Mouse (Mus musculus) forebrain, postnatal 0 days (tissue): ENCODE data around the gene Gipc1. TPM values are rescaled to one million over a fixed set of nuclear protein-coding genes. Genes with fewer than 3 reads are reported as not detected.

Experiments
- ATAC-seq: fragments of 200-750 bp; cut with Nextera tagmentation; 2 replicates; pipeline ENCODE4 v1.8.0; 2017; ENCODE audit warnings: mild to moderate bottlenecking, moderate library complexity
- DNase-seq: peaks from one replicate; pipeline ENCODE4 v3.0.0-alpha.2; 2015
- H3K27ac ChIP-seq: fragments of 300-500 bp; sonication (generic); 2 replicates; pipeline ENCODE4 v1.5.1; 2014; ENCODE audit warnings: low read depth, mild to moderate bottlenecking, antibody characterized with exemption, low read length, moderate library complexity, mixed read lengths
- H3K27me3 ChIP-seq: fragments of 300-500 bp; sonication (generic); 2 replicates; pipeline ENCODE4 v1.6.1; 2014; ENCODE audit warnings: mild to moderate bottlenecking, low read length, mixed read lengths; ENCODE audit not compliant: insufficient read depth
- H3K36me3 ChIP-seq: fragments of 300-500 bp; sonication (generic); 2 replicates; pipeline ENCODE4 v1.6.1; 2014; ENCODE audit warnings: mild to moderate bottlenecking, moderate library complexity; ENCODE audit not compliant: insufficient read depth
- H3K4me1 ChIP-seq: fragments of 300-500 bp; sonication (generic); 2 replicates; pipeline ENCODE4 v1.6.1; 2014; ENCODE audit warnings: antibody characterized with exemption; ENCODE audit not compliant: insufficient read depth
- H3K4me2 ChIP-seq: fragments of 300-500 bp; sonication (generic); 2 replicates; pipeline ENCODE4 v1.6.1; 2014; ENCODE audit warnings: low read depth, mild to moderate bottlenecking, moderate library complexity
- H3K4me3 ChIP-seq: fragments of 300-500 bp; sonication (generic); 2 replicates; pipeline ENCODE4 v1.5.1; 2014; ENCODE audit warnings: low read depth, low read length, mixed read lengths
- H3K9ac ChIP-seq: fragments of 300-500 bp; sonication (generic); 2 replicates; pipeline ENCODE4 v1.6.1; 2014; ENCODE audit warnings: mild to moderate bottlenecking
- H3K9me3 ChIP-seq: fragments of 300-500 bp; sonication (generic); 2 replicates; pipeline ENCODE4 v1.6.1; 2016; ENCODE audit warnings: low read length
- CTCF ChIP-seq: sonication (generic); IDR thresholded peaks from 2 replicates; pipeline ENCODE4 v1.5.1; 2016; ENCODE audit warnings: antibody characterized with exemption, control low read depth, low read depth
- WGBS: fragments of 180-500 bp; shearing (Covaris S2); extraction: QIAGEN DNeasy Blood & Tissue Kit; methylation state at CpG from one replicate; pipeline ENCODE4 v1.1.7; 2014; 5-methylcytosine and 5-hydroxymethylcytosine counted together
- polyA plus RNA-seq: library from polyadenylated mRNA; unstranded; fragments of >200 nt; fragmentation: Nextera tagmentation; extraction: Ambion mirVana; gene quantifications from 2 replicates; pipeline ENCODE4 v1.2.1, GENCODE M21; 2015
- total RNA-seq: library from RNA; depleted of rRNA; stranded (reverse); fragments of >200 nt; gene quantifications from 2 replicates; pipeline ENCODE4 v1.2.3, GENCODE M21; 2014

Gene Gipc1
- total and polyA plus RNA-seq, 2 experiments from 2014 or later = 77.8 to 135 TPM

- WGBS = 86% methylated on average over 11 of the region's 11 CpGs
- no peak overlapping the region for H3K9ac ChIP-seq
- peaks cover 11% of the 10 kb centered on the region for H3K4me1 ChIP-seq
- ATAC-seq = no peak
- no peak for DNase-seq
- no peak overlapping the region for H3K27ac ChIP-seq
- H3K9me3 ChIP-seq = no peaks in the 10 kb centered on the region
- TF ChIP-seq CTCF = no peak
- H3K4me3 ChIP-seq = no peak overlapping the region
- no peak overlapping the region for H3K4me2 ChIP-seq
- no peaks in the 10 kb centered on the region for H3K27me3 ChIP-seq
- peaks cover 29% of the 10 kb centered on the region for H3K36me3 ChIP-seq
These were observed 42.1 kb downstream of the Gipc1 start for GRCm38 (mm10) chr8:83694369-83695160.

DNA sequence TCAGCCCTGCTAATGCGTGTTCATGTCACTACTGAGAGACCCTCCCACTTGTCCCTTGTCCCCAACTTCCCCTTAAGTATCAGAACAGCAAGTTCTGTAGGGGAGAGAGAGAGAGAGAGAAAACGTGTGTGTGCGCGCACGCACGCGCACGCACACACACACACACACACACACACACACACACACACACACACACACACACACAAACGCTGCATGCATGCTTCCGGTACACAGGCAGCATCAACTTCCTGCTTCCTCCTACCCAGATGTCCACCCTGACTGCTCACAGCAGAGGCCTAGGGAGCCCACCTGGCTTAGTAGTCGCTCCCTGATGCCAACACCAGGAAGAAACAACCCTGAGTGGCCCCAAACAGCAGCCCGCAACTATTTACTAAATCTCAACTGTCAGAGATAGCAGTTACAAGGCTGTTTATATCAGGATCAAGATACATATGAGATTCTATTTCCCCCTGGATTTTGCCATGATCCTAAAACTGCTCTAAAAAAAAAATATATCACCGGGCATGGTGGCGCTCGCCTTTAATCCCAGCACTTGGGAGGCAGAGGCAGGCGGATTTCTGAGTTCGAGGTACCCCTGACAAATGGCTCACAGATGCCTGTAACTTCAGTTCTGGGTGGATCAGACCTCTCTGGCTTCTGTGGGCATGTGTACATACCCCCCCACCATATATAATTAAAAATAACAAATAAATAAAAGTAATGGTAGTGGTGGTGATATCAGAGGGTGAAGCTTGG lies 43.1 kb downstream of the Gipc1 start:
- peaks cover 21% of the 10 kb centered on the region for H3K36me3 ChIP-seq
- no peak overlapping the region for H3K4me2 ChIP-seq
- H3K27me3 ChIP-seq = no peaks in the 10 kb centered on the region
- H3K9me3 ChIP-seq = no peaks in the 10 kb centered on the region
- WGBS = 91% methylated on average over 17 of the region's 17 CpGs
- no peak overlapping the region for H3K27ac ChIP-seq
- ATAC-seq (no peak), DNase-seq (no peak)
- no peak overlapping the region for H3K4me3 ChIP-seq
- peaks cover 14% of the 10 kb centered on the region for H3K4me1 ChIP-seq
- no peak for TF ChIP-seq CTCF
- H3K9ac ChIP-seq = no peak overlapping the region

- H3K27ac ChIP-seq = peak overlapping the region; percentile 82; the same call in 1 of the 2 replicates
- H3K9me3 ChIP-seq = no peaks in the 10 kb centered on the region
- peak overlapping the region; percentile 94 for H3K4me3 ChIP-seq
- ATAC-seq (peak; percentile 1; the same call in 1 of the 2 replicates), DNase-seq (peak; percentile 5)
- H3K27me3 ChIP-seq = no peaks in the 10 kb centered on the region
- peaks cover 14% of the 10 kb centered on the region for H3K4me1 ChIP-seq
- 60% methylated on average over 19 of the region's 19 CpGs for WGBS
- peak overlapping the region; percentile 90 for H3K4me2 ChIP-seq
- H3K9ac ChIP-seq = peak overlapping the region; percentile 91
- H3K36me3 ChIP-seq = peaks cover 2% of the 10 kb centered on the region; the same call in 1 of the 2 replicates
- peak; percentile 16; the same call in 1 of the 2 replicates for TF ChIP-seq CTCF
These were observed 45.1 kb downstream of the Gipc1 start for GRCm38 (mm10) chr8:83697374-83698220.

DNA sequence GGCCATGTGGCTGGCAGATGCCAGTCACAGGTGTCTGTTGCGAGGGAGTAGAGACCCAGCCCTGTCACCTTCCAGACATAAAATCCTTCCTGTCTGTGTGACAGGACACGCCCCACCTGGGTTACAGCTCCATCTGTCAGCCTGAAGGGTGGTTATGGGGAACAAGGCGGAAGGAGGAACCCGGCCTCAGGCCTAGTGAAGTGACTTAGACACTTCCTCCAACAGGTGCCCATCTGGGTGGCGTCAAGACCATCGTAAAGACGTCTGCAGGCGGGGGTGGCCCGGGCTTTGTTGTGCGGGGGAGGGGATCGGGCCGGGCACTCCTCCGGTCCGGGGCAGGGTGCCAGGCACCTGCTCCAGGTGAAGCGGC lies 45.8 kb downstream of the Gipc1 start:
- peak; percentile 54 for ATAC-seq
- H3K36me3 ChIP-seq = no peaks in the 10 kb centered on the region
- H3K9ac ChIP-seq = peak overlapping the region; percentile 91
- peak overlapping the region; percentile 82 for H3K27ac ChIP-seq
- peaks cover 14% of the 10 kb centered on the region for H3K4me1 ChIP-seq
- H3K4me2 ChIP-seq = peak overlapping the region; percentile 90
- H3K4me3 ChIP-seq = peak overlapping the region; percentile 94
- H3K27me3 ChIP-seq = no peaks in the 10 kb centered on the region
- no peaks in the 10 kb centered on the region for H3K9me3 ChIP-seq
- 4% methylated on average over 15 of the region's 15 CpGs for WGBS
- no peak for TF ChIP-seq CTCF
- no peak for DNase-seq

DNA sequence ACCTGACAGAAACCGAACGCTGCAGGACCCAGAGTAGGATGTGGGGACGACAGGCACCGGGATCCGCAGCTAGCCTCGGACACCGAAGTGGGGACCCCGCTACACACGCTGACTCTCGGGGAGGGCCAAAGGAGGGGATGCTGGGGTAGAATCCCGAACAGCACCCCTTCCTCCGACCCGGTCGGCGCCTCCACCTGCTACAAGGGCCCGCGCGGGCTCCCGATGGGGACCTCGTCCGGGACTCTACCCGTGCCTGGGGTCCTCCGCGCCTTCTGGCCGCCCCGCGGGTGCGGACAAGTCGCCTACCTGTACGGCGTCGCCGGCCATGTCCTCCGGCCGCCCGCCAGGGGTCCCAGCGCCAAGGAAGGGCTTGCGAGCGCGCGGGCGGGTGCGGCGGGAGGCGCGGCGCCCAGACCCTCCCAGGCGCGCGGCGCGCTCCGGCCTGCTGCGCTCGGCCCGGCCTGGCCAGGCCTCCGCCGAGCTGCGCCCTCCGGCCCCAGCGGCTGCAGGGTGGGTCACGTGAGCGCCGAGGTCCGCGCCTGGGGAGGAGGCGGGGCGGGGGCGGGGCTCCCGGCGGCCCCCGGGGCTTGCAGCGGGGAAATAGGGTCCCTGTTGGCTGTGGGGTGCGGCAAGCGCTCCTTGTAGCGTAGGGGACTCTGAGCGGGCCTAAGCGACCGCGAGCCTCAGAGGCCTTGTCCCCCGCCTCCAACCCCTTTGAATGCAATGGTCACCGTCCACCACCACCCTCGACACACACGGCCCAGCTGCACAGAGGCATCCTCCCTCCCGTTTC lies 46.4 kb downstream of the Gipc1 start, which contains the start of gene Pkn1:
Pkn1 (minus strand) TSS at position 519 of the 793 bp plus-strand sequence.
- Histone ChIP-seq H3K4me2 (peak within 1 kb of the TSS; percentile 90), H3K9ac (peak within 1 kb of the TSS; percentile 91), H3K36me3 (no peaks in the 10 kb centered on the region), H3K27ac (peak within 1 kb of the TSS; percentile 82), H3K4me3 (peak within 1 kb of the TSS; percentile 94), H3K9me3 (no peaks in the 10 kb centered on the region), H3K4me1 (peaks cover 14% of the 10 kb centered on the region), H3K27me3 (no peaks in the 10 kb centered on the region)
- 2% methylated on average over 62 of the region's 85 CpGs for WGBS
- peak; percentile 79 for DNase-seq
- ATAC-seq = peak; percentile 87
- no peak for TF ChIP-seq CTCF

DNA sequence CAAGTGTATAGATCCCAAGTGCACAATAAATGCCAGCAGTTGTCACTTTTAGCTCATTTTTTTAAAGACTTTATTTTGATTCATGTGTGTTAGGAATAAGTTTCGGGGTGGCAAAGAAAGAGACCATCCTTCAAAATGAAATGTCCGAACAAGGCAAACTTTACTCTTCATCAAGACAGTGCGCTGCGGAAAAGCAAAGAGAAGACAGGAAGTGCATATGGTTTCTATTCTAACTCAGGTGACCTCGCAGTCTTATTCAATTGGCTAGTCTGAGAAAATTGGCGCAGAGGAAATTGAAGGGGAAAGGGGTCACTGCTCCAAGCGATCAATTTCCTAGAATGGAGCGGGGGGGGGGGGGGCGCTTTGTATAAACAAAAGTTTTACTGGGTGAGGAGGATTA lies 47.1 kb downstream of the Gipc1 start:
- Histone ChIP-seq H3K27ac (peak overlapping the region; percentile 82), H3K27me3 (no peaks in the 10 kb centered on the region), H3K4me2 (peak overlapping the region; percentile 90), H3K4me3 (peak overlapping the region; percentile 94), H3K36me3 (no peaks in the 10 kb centered on the region), H3K9me3 (no peaks in the 10 kb centered on the region), H3K9ac (peak overlapping the region; percentile 91), H3K4me1 (peaks cover 14% of the 10 kb centered on the region)
- TF ChIP-seq CTCF = no peak
- DNase-seq (no peak), ATAC-seq (no peak)
- 51% methylated on average over 9 of the region's 9 CpGs for WGBS
